10 mouse cellular contexts compared by ENCODE assay signal in the genomic region with DNA sequence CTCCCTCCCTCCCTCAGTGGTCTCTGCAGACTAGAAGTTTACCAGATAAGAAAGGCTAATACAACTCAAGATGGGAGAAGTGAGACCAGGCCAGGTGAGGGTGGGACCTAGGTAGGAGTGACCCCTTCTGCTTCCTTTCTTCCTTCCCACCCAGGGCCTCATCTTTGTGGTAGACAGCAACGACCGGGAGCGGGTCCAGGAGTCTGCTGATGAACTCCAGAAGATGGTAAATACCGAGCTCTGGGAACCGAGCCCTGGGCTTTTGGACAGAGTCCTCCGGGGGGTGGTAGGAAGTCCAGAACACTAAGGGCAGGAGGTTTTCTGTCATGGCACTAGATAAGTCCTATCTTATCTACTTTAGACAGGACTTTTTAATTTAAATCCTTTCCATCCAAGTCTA. TPM values are rescaled to one million over a fixed set of nuclear protein-coding genes. Genes with fewer than 3 reads are reported as not detected.
DNase-seq lines count a peak whose midpoint lies in the region; ATAC-seq and TF ChIP-seq lines count a peak whose summit lies in the region.
"Had no signal": no experiment of that assay in that cellular context is flagged by ENCODE, and none has a peak within 500 bp of the region (broad histone marks: within the 10 kb centered on the region; RNA-seq: fewer than 3 reads in every experiment).

No protein-coding gene starts in this region.

- no peak for ATAC-seq in embryonic facial prominence, embryonic 12.5 days (ENCODE audit: insufficient number of reproducible peaks, insufficient read depth, low FRiP score, low TSS enrichment)
- no peak for ATAC-seq in hindbrain, postnatal 0 days
- ATAC-seq in midbrain, embryonic 16.5 days, result no peak
- no peak for ATAC-seq in granulocyte monocyte progenitor cell, adult 5-6 weeks (replicated peaks; ENCODE audit: poor library complexity, severe bottlenecking)
- ATAC-seq: Patski had no signal

- no peak for TF ChIP-seq CTCF in layer of hippocampus, adult 2 months (conservative IDR thresholded peaks at IDR 0.05)
- no peak for TF ChIP-seq CTCF in hindbrain, postnatal 0 days (IDR thresholded peaks at IDR 0.05; ENCODE audit: low read depth)

- H3K27ac ChIP-seq in layer of hippocampus, adult 2 months, result peak overlapping the region; percentile 99; the same call in 1 of the 2 replicates
- H3K27ac ChIP-seq in embryonic facial prominence, embryonic 12.5 days, result no peak overlapping the region
- H3K27ac ChIP-seq in hindbrain, postnatal 0 days, result no peak overlapping the region
- no peak overlapping the region for H3K27ac ChIP-seq in midbrain, embryonic 16.5 days (ENCODE audit: low read length)

- DNase-seq in layer of hippocampus, adult 2 months (ENCODE audit: low spot score in 2 of 2), result no peak
- no peak for DNase-seq in layer of hippocampus, postnatal 36 days
- no peak for DNase-seq in hindbrain, postnatal 0 days (ENCODE audit: low spot score)
- DNase-seq in adrenal gland, postnatal 4 days (ENCODE audit: low spot score in 2 of 2), result no peak
- DNase-seq: right cerebral cortex, adult 18-20 months had no signal

- H3K4me1 ChIP-seq in embryonic facial prominence, embryonic 12.5 days, result peaks cover 23% of the 10 kb centered on the region
- H3K4me1 ChIP-seq in hindbrain, postnatal 0 days (ENCODE audit: insufficient read depth, low read length), result peaks cover 25% of the 10 kb centered on the region
- peaks cover 27% of the 10 kb centered on the region for H3K4me1 ChIP-seq in midbrain, embryonic 16.5 days (ENCODE audit: control insufficient read depth, insufficient read depth, low read length)

- 98% methylated on average over 6 of the region's 6 CpGs for WGBS in embryonic facial prominence, embryonic 12.5 days
- 82% methylated on average over 6 of the region's 6 CpGs for WGBS in hindbrain, postnatal 0 days
- WGBS in midbrain, embryonic 16.5 days, result 95% methylated on average over 6 of the region's 6 CpGs

- H3K27me3 ChIP-seq in embryonic facial prominence, embryonic 12.5 days, result no peaks in the 10 kb centered on the region
- no peaks in the 10 kb centered on the region for H3K27me3 ChIP-seq in hindbrain, postnatal 0 days (ENCODE audit: insufficient read depth, low read length)
- no peaks in the 10 kb centered on the region for H3K27me3 ChIP-seq in midbrain, embryonic 16.5 days (ENCODE audit: control insufficient read depth, insufficient read depth, low read depth, low read length)
- H3K27me3 ChIP-seq: Patski had no signal

- no peaks in the 10 kb centered on the region for H3K9me3 ChIP-seq in embryonic facial prominence, embryonic 12.5 days
- no peaks in the 10 kb centered on the region for H3K9me3 ChIP-seq in hindbrain, postnatal 0 days (ENCODE audit: low read length)
- H3K9me3 ChIP-seq in midbrain, embryonic 16.5 days (replicated peaks; ENCODE audit: control insufficient read depth, low read length, poor library complexity, severe bottlenecking), result no peaks in the 10 kb centered on the region

- H3K9ac ChIP-seq in embryonic facial prominence, embryonic 12.5 days, result no peak overlapping the region
- 0 out of 2 replicates have a peak overlapping the region, but pooled peaks have one; percentile 98 for H3K9ac ChIP-seq in hindbrain, postnatal 0 days (replicated peaks; ENCODE audit: low read length)
- no peak overlapping the region for H3K9ac ChIP-seq in midbrain, embryonic 16.5 days (ENCODE audit: low read depth, low read length)

- H3K4me2 ChIP-seq in embryonic facial prominence, embryonic 12.5 days (replicated peaks), result peak overlapping the region; percentile 64
- peak overlapping the region; percentile 72; the same call in 1 of the 2 replicates for H3K4me2 ChIP-seq in hindbrain, postnatal 0 days (ENCODE audit: low read depth, low read length)
- peak overlapping the region; percentile 79 for H3K4me2 ChIP-seq in midbrain, embryonic 16.5 days (ENCODE audit: low read length)

- H3K4me3 ChIP-seq in layer of hippocampus, adult 2 months, result peak overlapping the region; percentile 75
- H3K4me3 ChIP-seq in embryonic facial prominence, embryonic 12.5 days, result 0 out of 2 replicates have a peak overlapping the region, but pooled peaks have one; percentile 90
- H3K4me3 ChIP-seq in hindbrain, postnatal 0 days (ENCODE audit: low read length), result no peak overlapping the region
- H3K4me3 ChIP-seq in midbrain, embryonic 16.5 days (ENCODE audit: low read depth, low read length), result no peak overlapping the region

- H3K36me3 ChIP-seq in embryonic facial prominence, embryonic 12.5 days, result peaks cover 15% of the 10 kb centered on the region
- H3K36me3 ChIP-seq in hindbrain, postnatal 0 days (ENCODE audit: insufficient read depth, low read length), result peaks cover 13% of the 10 kb centered on the region
- H3K36me3 ChIP-seq in midbrain, embryonic 16.5 days (ENCODE audit: control insufficient read depth, insufficient read depth, low read length), result 0 out of 2 replicates have a peak, but pooled peaks cover 6% of the 10 kb centered on the region

RNA-seq across cellular contexts. Expression of a gene that starts 1.7 kb away (rescaled TPM):
- 100 to 1,000 TPM; 285 to 294 TPM for total RNA-seq in layer of hippocampus, adult 2 months (2021)
- total RNA-seq in layer of hippocampus, postnatal 36 days (2021), result 100 to 1,000 TPM; 272 to 305 TPM
- polyA plus RNA-seq in embryonic facial prominence, embryonic 12.5 days (2016; fragmentation: Nextera tagmentation; extraction: Ambion mirVana), result 359 and 364 TPM in 2 replicates
- total RNA-seq in hindbrain, postnatal 0 days (2014; rRNA removed), result 397 and 402 TPM in 2 replicates
- 458 and 482 TPM in 2 replicates for polyA plus RNA-seq in hindbrain, postnatal 0 days (2015; fragmentation: Nextera tagmentation; extraction: Ambion mirVana)
- polyA plus RNA-seq in midbrain, embryonic 16.5 days (2015; fragmentation: Nextera tagmentation; extraction: Ambion mirVana), result 418 and 435 TPM in 2 replicates
- total RNA-seq in granulocyte monocyte progenitor cell, adult 5-6 weeks (2014; fragmentation: Nextera tagmentation), result 34.4 and 53.3 TPM in 2 replicates
- 42.1 and 59.1 TPM in 2 replicates for total RNA-seq in granulocyte monocyte progenitor cell, adult 5-6 weeks (2017)
- total RNA-seq in adrenal gland, postnatal 4 days (2021), result 100 to 1,000 TPM; 202 to 211 TPM

RNA-seq across cellular contexts. Expression of a gene that starts 2.6 kb away (rescaled TPM):
- not detected for total RNA-seq in layer of hippocampus, adult 2 months (2021)
- under 1 TPM in 1 of 2 experiments, not detected in 1; 0.17 TPM for total RNA-seq in layer of hippocampus, postnatal 36 days (2021)
- polyA plus RNA-seq in embryonic facial prominence, embryonic 12.5 days (2016; fragmentation: Nextera tagmentation; extraction: Ambion mirVana), result not detected in 2 replicates
- total RNA-seq in hindbrain, postnatal 0 days (2014; rRNA removed), result not detected in 2 replicates
- polyA plus RNA-seq in hindbrain, postnatal 0 days (2015; fragmentation: Nextera tagmentation; extraction: Ambion mirVana), result not detected in 2 replicates
- polyA plus RNA-seq in midbrain, embryonic 16.5 days (2015; fragmentation: Nextera tagmentation; extraction: Ambion mirVana), result 0.13 TPM in 1 of 2 replicates, not detected in the other
- not detected in 2 replicates for total RNA-seq in granulocyte monocyte progenitor cell, adult 5-6 weeks (2014; fragmentation: Nextera tagmentation)
- not detected in 2 replicates for total RNA-seq in granulocyte monocyte progenitor cell, adult 5-6 weeks (2017)
- total RNA-seq in adrenal gland, postnatal 4 days (2021), result not detected
- polyA plus RNA-seq: embryonic facial prominence, embryonic 11.5 days; Patski had no signal

RNA-seq across cellular contexts. Expression of a gene that starts 3.2 kb away (rescaled TPM):
- total RNA-seq in layer of hippocampus, adult 2 months (2021), result 10 to 100 TPM; 17.9 to 23.0 TPM
- total RNA-seq in layer of hippocampus, postnatal 36 days (2021), result 10 to 100 TPM; 17.9 to 20.1 TPM
- 11.9 and 14.1 TPM in 2 replicates for polyA plus RNA-seq in embryonic facial prominence, embryonic 12.5 days (2016; fragmentation: Nextera tagmentation; extraction: Ambion mirVana)
- total RNA-seq in hindbrain, postnatal 0 days (2014; rRNA removed), result 15.7 and 20.2 TPM in 2 replicates
- polyA plus RNA-seq in hindbrain, postnatal 0 days (2015; fragmentation: Nextera tagmentation; extraction: Ambion mirVana), result 7.7 and 8.7 TPM in 2 replicates
- polyA plus RNA-seq in midbrain, embryonic 16.5 days (2015; fragmentation: Nextera tagmentation; extraction: Ambion mirVana), result 13.0 and 14.3 TPM in 2 replicates
- total RNA-seq in granulocyte monocyte progenitor cell, adult 5-6 weeks (2014; fragmentation: Nextera tagmentation), result 7.0 TPM in 2 replicates
- 10.9 and 11.2 TPM in 2 replicates for total RNA-seq in granulocyte monocyte progenitor cell, adult 5-6 weeks (2017)
- 10 to 100 TPM; 17.3 to 20.6 TPM for total RNA-seq in adrenal gland, postnatal 4 days (2021)

RNA-seq across cellular contexts. Expression of a gene that starts 24.1 kb away (rescaled TPM):
- not detected for total RNA-seq in layer of hippocampus, adult 2 months (2021)
- not detected for total RNA-seq in layer of hippocampus, postnatal 36 days (2021)
- polyA plus RNA-seq in embryonic facial prominence, embryonic 12.5 days (2016; fragmentation: Nextera tagmentation; extraction: Ambion mirVana), result not detected in 2 replicates
- total RNA-seq in hindbrain, postnatal 0 days (2014; rRNA removed), result not detected in 2 replicates
- polyA plus RNA-seq in hindbrain, postnatal 0 days (2015; fragmentation: Nextera tagmentation; extraction: Ambion mirVana), result 0.20 and 0.23 TPM in 2 replicates
- polyA plus RNA-seq in midbrain, embryonic 16.5 days (2015; fragmentation: Nextera tagmentation; extraction: Ambion mirVana), result not detected in 2 replicates
- not detected in 2 replicates for total RNA-seq in granulocyte monocyte progenitor cell, adult 5-6 weeks (2014; fragmentation: Nextera tagmentation)
- total RNA-seq in granulocyte monocyte progenitor cell, adult 5-6 weeks (2017), result not detected in 2 replicates
- not detected for total RNA-seq in adrenal gland, postnatal 4 days (2021)
- polyA plus RNA-seq: embryonic facial prominence, embryonic 11.5 days; Patski had no signal

RNA-seq across cellular contexts. Expression of a gene that starts 27.2 kb away (rescaled TPM):
- 10 to 100 TPM; 20.7 to 25.7 TPM for total RNA-seq in layer of hippocampus, adult 2 months (2021)
- 10 to 100 TPM; 25.5 to 30.4 TPM for total RNA-seq in layer of hippocampus, postnatal 36 days (2021)
- polyA plus RNA-seq in embryonic facial prominence, embryonic 12.5 days (2016; fragmentation: Nextera tagmentation; extraction: Ambion mirVana), result 18.0 and 18.9 TPM in 2 replicates
- total RNA-seq in hindbrain, postnatal 0 days (2014; rRNA removed), result 14.5 and 18.4 TPM in 2 replicates
- polyA plus RNA-seq in hindbrain, postnatal 0 days (2015; fragmentation: Nextera tagmentation; extraction: Ambion mirVana), result 21.4 and 21.8 TPM in 2 replicates
- polyA plus RNA-seq in midbrain, embryonic 16.5 days (2015; fragmentation: Nextera tagmentation; extraction: Ambion mirVana), result 16.6 and 24.6 TPM in 2 replicates
- 35.8 and 48.4 TPM in 2 replicates for total RNA-seq in granulocyte monocyte progenitor cell, adult 5-6 weeks (2014; fragmentation: Nextera tagmentation)
- 54.5 and 58.2 TPM in 2 replicates for total RNA-seq in granulocyte monocyte progenitor cell, adult 5-6 weeks (2017)
- total RNA-seq in adrenal gland, postnatal 4 days (2021), result 10 to 100 TPM; 23.6 to 25.7 TPM

Comparison
In these comparisons a context has a peak if more than half of its experiments do, and no peak if none do; other contexts are left out.
1. H3K4me3 ChIP-seq: peak in layer of hippocampus, adult 2 months (single experiment) and embryonic facial prominence, embryonic 12.5 days (single experiment); none in hindbrain, postnatal 0 days (single experiment) and midbrain, embryonic 16.5 days (single experiment).
2. Peak in every context shown above with its lines, with median percentiles within 50 percentile points of each other: H3K4me2 ChIP-seq.